Mouse (Mus musculus) layer of hippocampus, adult 2 months (tissue): ENCODE results near the gene Adam8. TPM values are rescaled to one million over a fixed set of nuclear protein-coding genes. Genes with fewer than 3 reads are reported as not detected.

Experiments
- DNase-seq, 2 experiments: peaks; one replicate each; pipeline ENCODE4 v3.0.0; 2022; ENCODE audit warnings: low spot score in 2 of 2
- H3K27ac ChIP-seq: fragments of 200-600 bp; 2 replicates; pipeline ENCODE4 v1.8.1; 2022
- H3K4me3 ChIP-seq: fragments of 200-600 bp; 2 replicates; pipeline ENCODE4 v1.8.1; 2022; ENCODE audit warnings: mild to moderate bottlenecking
- CTCF ChIP-seq: fragments of 200-600 bp; conservative IDR thresholded peaks from 2 replicates; pipeline ENCODE4 v1.8.1; 2022; ENCODE audit warnings: antibody characterized with exemption, mild to moderate bottlenecking, moderate library complexity
- total RNA-seq, 2 experiments: library from RNA; stranded (reverse); gene quantifications; 2 replicates each; pipeline ENCODE4 v1.2.3; 2021

Gene Adam8
- total RNA-seq, 2 experiments from 2014 or later, result 3.4 to 6.0 TPM

GRCm38 (mm10) chr7:139994676-139995075 lies 2.3 kb upstream of the Adam8 start:
- Histone ChIP-seq H3K4me3 (no peak overlapping the region), H3K27ac (peak overlapping the region; percentile 76)
- peak; percentile 74 to 77 for DNase-seq
- TF ChIP-seq CTCF, result peak; percentile 97

- DNase-seq, result no peak
- H3K27ac ChIP-seq, result peak overlapping the region; percentile 76
- H3K4me3 ChIP-seq, result no peak overlapping the region
- no peak for TF ChIP-seq CTCF
Measured at GRCm38 (mm10) chr7:139994202-139994601, 1.8 kb upstream of the Adam8 start.

GRCm38 (mm10) chr7:139993532-139993931 lies 1.2 kb upstream of the Adam8 start:
- Histone ChIP-seq H3K27ac (no peak overlapping the region), H3K4me3 (no peak overlapping the region)
- TF ChIP-seq CTCF, result no peak
- no peak for DNase-seq

GRCm38 (mm10) chr7:139990864-139991394 lies 1.4 kb downstream of the Adam8 start:
- no peak for TF ChIP-seq CTCF
- no peak overlapping the region for H3K4me3 ChIP-seq
- no peak overlapping the region for H3K27ac ChIP-seq
- no peak for DNase-seq

GRCm38 (mm10) chr7:139988272-139988671 lies 4.1 kb downstream of the Adam8 start:
- no peak for TF ChIP-seq CTCF

GRCm38 (mm10) chr7:139984505-139984904 lies 7.9 kb downstream of the Adam8 start:
- Histone ChIP-seq H3K27ac (no peak overlapping the region), H3K4me3 (no peak overlapping the region)
- no peak for TF ChIP-seq CTCF
- no peak for DNase-seq

More at GRCm38 (mm10) chr7:139988272-139988671, 4.1 kb downstream of the Adam8 start:
- H3K4me3 ChIP-seq, result no peak overlapping the region
- no peak for DNase-seq
- H3K27ac ChIP-seq, result no peak overlapping the region

- no peak overlapping the region for H3K27ac ChIP-seq
- DNase-seq, result no peak
- no peak for TF ChIP-seq CTCF
- H3K4me3 ChIP-seq, result no peak overlapping the region
Measured at GRCm38 (mm10) chr7:139982058-139982457, 10.3 kb downstream of the Adam8 start.

GRCm38 (mm10) chr7:139980778-139981177 lies 11.6 kb downstream of the Adam8 start:
- no peak for DNase-seq
- TF ChIP-seq CTCF, result no peak
- no peak overlapping the region for H3K27ac ChIP-seq
- no peak overlapping the region for H3K4me3 ChIP-seq

GRCm38 (mm10) chr7:139979011-139979719 lies 13.2 kb downstream of the Adam8 start:
- TF ChIP-seq CTCF, result no peak
- no peak for DNase-seq
- H3K27ac ChIP-seq, result peak overlapping the region; percentile 93
- peak overlapping the region; percentile 53 for H3K4me3 ChIP-seq

GRCm38 (mm10) chr7:139978278-139978892 lies 14.0 kb downstream of the Adam8 start, which contains the start of gene 6430531B16Rik:
Gene 6430531B16Rik, minus strand, starts transcription at chr7:139978755.
- TF ChIP-seq CTCF, result no peak
- Histone ChIP-seq H3K27ac (peak within 1 kb of the TSS; percentile 93), H3K4me3 (peak within 1 kb of the TSS; percentile 53)
- DNase-seq, result peak; percentile 91 to 95

- Histone ChIP-seq H3K4me3 (no peak overlapping the region), H3K27ac (no peak overlapping the region)
- TF ChIP-seq CTCF, result no peak
- DNase-seq, result no peak
Measured at GRCm38 (mm10) chr7:139975471-139975870, 16.9 kb downstream of the Adam8 start.

- DNase-seq, result no peak
- H3K27ac ChIP-seq, result no peak overlapping the region
- H3K4me3 ChIP-seq, result no peak overlapping the region
Measured at GRCm38 (mm10) chr7:139974307-139974706, 18.1 kb downstream of the Adam8 start.

GRCm38 (mm10) chr7:139972923-139973331 lies 19.4 kb downstream of the Adam8 start:
- Histone ChIP-seq H3K27ac (peak overlapping the region; percentile 46; the same call in 1 of the 2 replicates), H3K4me3 (no peak overlapping the region)
- DNase-seq, result no peak
- no peak for TF ChIP-seq CTCF

More at GRCm38 (mm10) chr7:139974307-139974706, 18.1 kb downstream of the Adam8 start:
- TF ChIP-seq CTCF, result no peak
